Mouse (Mus musculus): Measurements from ENCODE around the gene Atp5h. TPM values are rescaled to one million over a fixed set of nuclear protein-coding genes. Genes with fewer than 3 reads are reported as not detected.

The Atp5h gene
- polyA plus RNA-seq, 1 experiment from 2014 or later = 961 TPM

GRCm38 (mm10) chr11:115371354-115371753 is 48.4 kb downstream of the Atp5h start:
- H3K4me3 ChIP-seq = no peak overlapping the region
- no peaks in the 10 kb centered on the region for H3K36me3 ChIP-seq
- H3K27me3 ChIP-seq (ENCODE audit: insufficient read depth, poor library complexity, severe bottlenecking) = peaks cover 98% of the 10 kb centered on the region
- no peaks in the 10 kb centered on the region for H3K9me3 ChIP-seq
- no peak for DNase-seq (ENCODE audit: low spot score)
- no peak overlapping the region for H3K27ac ChIP-seq
- H3K4me1 ChIP-seq (replicated peaks) = peaks cover 28% of the 10 kb centered on the region
- WGBS = 65% methylated on average over 8 of the region's 8 CpGs

- 65% methylated on average over 7 of the region's 7 CpGs for whole genome bisulfite sequencing
- no peak for DNase-seq (ENCODE audit: low spot score)
- no peak overlapping the region for H3K4me3 ChIP-seq
- peaks cover 98% of the 10 kb centered on the region for H3K27me3 ChIP-seq (ENCODE audit: insufficient read depth, poor library complexity, severe bottlenecking)
- H3K4me1 ChIP-seq (replicated peaks) = peaks cover 38% of the 10 kb centered on the region
- H3K27ac ChIP-seq = no peak overlapping the region
- no peaks in the 10 kb centered on the region for H3K9me3 ChIP-seq
- H3K36me3 ChIP-seq = no peaks in the 10 kb centered on the region
Measured at GRCm38 (mm10) chr11:115370368-115370767, 49.4 kb downstream of the Atp5h start.

- H3K27ac ChIP-seq = peak within 1 kb of the TSS; percentile 85
- H3K4me3 ChIP-seq = peak within 1 kb of the TSS; percentile 70
- H3K9me3 ChIP-seq = no peaks in the 10 kb centered on the region
- H3K4me1 ChIP-seq (replicated peaks) = peaks cover 36% of the 10 kb centered on the region
- no peaks in the 10 kb centered on the region for H3K36me3 ChIP-seq
- peaks cover 87% of the 10 kb centered on the region for H3K27me3 ChIP-seq (ENCODE audit: insufficient read depth, poor library complexity, severe bottlenecking)
- peak; percentile 82 for DNase-seq (ENCODE audit: low spot score)
- WGBS = under 1% methylated on average over 39 of the region's 39 CpGs
Measured at GRCm38 (mm10) chr11:115367395-115367944, 52.3 kb downstream of the Atp5h start, which contains the start of gene Hid1. Gene Hid1, minus strand, starts transcription at chr11:115367756.

- Histone ChIP-seq H3K9me3 (no peaks in the 10 kb centered on the region), H3K4me3 (peak overlapping the region; percentile 70), H3K27me3 (ENCODE audit: insufficient read depth, poor library complexity, severe bottlenecking) (peaks cover 81% of the 10 kb centered on the region), H3K27ac (peak overlapping the region; percentile 85), H3K36me3 (no peaks in the 10 kb centered on the region), H3K4me1 (replicated peaks) (peaks cover 36% of the 10 kb centered on the region)
- peak; percentile 52 for DNase-seq (ENCODE audit: low spot score)
- 3% methylated on average over 28 of the region's 28 CpGs for WGBS
Measured at GRCm38 (mm10) chr11:115366706-115367394, 52.9 kb downstream of the Atp5h start.

DNA sequence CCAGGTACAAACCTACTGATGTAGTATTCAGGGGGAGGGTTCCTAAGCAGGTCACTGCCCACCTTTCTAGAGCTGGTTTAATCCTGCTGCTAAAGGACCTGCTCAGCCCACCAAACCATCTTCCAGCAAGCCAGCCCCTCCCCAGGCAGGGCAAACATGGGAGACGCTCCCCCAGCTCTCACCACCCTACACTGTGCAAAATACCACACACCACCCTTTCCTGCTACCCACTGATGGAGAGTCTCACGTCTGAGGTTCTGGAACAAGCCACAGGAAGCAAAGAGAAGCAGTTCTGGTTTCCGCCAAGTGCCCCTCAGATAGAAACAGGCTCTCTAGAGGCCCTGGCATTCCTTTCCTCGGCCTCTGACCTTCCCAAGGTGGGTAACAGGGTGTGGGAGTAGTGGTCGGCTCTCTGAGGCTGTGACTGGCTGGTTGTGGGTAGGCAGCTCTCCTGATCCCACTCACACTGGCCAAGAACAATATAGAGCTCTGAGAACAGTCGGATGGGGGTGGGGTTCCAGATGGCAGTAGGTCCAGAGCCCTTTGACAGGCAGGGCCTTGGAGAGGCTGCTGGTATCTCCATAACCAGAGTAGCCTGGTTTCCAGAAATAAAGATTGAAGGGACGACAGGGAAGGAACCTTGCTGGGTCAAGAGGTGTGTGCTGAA is 53.6 kb downstream of the Atp5h start:
- peaks cover 74% of the 10 kb centered on the region for H3K27me3 ChIP-seq (ENCODE audit: insufficient read depth, poor library complexity, severe bottlenecking)
- peak overlapping the region; percentile 85; the same call in 1 of the 2 replicates for H3K27ac ChIP-seq
- no peak for DNase-seq (ENCODE audit: low spot score)

More for the DNA sequence above, 53.6 kb downstream of the Atp5h start:
- H3K9me3 ChIP-seq = no peaks in the 10 kb centered on the region
- H3K4me1 ChIP-seq (replicated peaks) = peaks cover 36% of the 10 kb centered on the region
- peak overlapping the region; percentile 70 for H3K4me3 ChIP-seq
- 46% methylated on average over 7 of the region's 7 CpGs for WGBS
- no peaks in the 10 kb centered on the region for H3K36me3 ChIP-seq

Other genes starting within 250 kb of the Atp5h start
- 6.9 and 10.6 TPM in 2 replicates for gene Tmem104, start 232.5 kb downstream of the Atp5h start, polyA plus RNA-seq (2016; fragmentation: Nextera tagmentation; extraction: Ambion mirVana)
- 18.7 and 24.3 TPM in 2 replicates for gene Nat9, start 232.1 kb downstream of the Atp5h start, polyA plus RNA-seq (2016; fragmentation: Nextera tagmentation; extraction: Ambion mirVana)
- gene Grin2c, start 152.7 kb downstream of the Atp5h start, polyA plus RNA-seq (2016; fragmentation: Nextera tagmentation; extraction: Ambion mirVana) = 0.14 and 0.18 TPM in 2 replicates
- gene Fdxr, start 142.9 kb downstream of the Atp5h start, polyA plus RNA-seq (2016; fragmentation: Nextera tagmentation; extraction: Ambion mirVana) = 17.7 TPM in 2 replicates
- gene Fads6, start 122.3 kb downstream of the Atp5h start, polyA plus RNA-seq (2016; fragmentation: Nextera tagmentation; extraction: Ambion mirVana) = 0.27 and 0.47 TPM in 2 replicates
- gene Otop2, start 112.8 kb downstream of the Atp5h start, polyA plus RNA-seq (2016; fragmentation: Nextera tagmentation; extraction: Ambion mirVana) = not detected in 2 replicates
- 0.10 TPM in 1 of 2 replicates, not detected in the other for gene Ush1g, start 97.9 kb downstream of the Atp5h start, polyA plus RNA-seq (2016; fragmentation: Nextera tagmentation; extraction: Ambion mirVana)
- 0.08 TPM in 1 of 2 replicates, not detected in the other for gene Otop3, start 85.2 kb downstream of the Atp5h start, polyA plus RNA-seq (2016; fragmentation: Nextera tagmentation; extraction: Ambion mirVana)
- 11.3 and 14.8 TPM in 2 replicates for gene Hid1, start 52.2 kb downstream of the Atp5h start, polyA plus RNA-seq (2016; fragmentation: Nextera tagmentation; extraction: Ambion mirVana)
- gene Cdr2l, start 38.0 kb downstream of the Atp5h start, polyA plus RNA-seq (2016; fragmentation: Nextera tagmentation; extraction: Ambion mirVana) = 16.1 and 21.4 TPM in 2 replicates
- gene Mrpl58, start 16.2 kb downstream of the Atp5h start, polyA plus RNA-seq (2016; fragmentation: Nextera tagmentation; extraction: Ambion mirVana) = 228 and 253 TPM in 2 replicates
- 15.0 and 20.1 TPM in 2 replicates for gene Kctd2, start 166 bp upstream of the Atp5h start, polyA plus RNA-seq (2016; fragmentation: Nextera tagmentation; extraction: Ambion mirVana)
- 0.08 and 0.16 TPM in 2 replicates for gene Trim80, start 20.6 kb upstream of the Atp5h start, polyA plus RNA-seq (2016; fragmentation: Nextera tagmentation; extraction: Ambion mirVana)
- not detected in 2 replicates for gene Slc16a5, start 42.5 kb upstream of the Atp5h start, polyA plus RNA-seq (2016; fragmentation: Nextera tagmentation; extraction: Ambion mirVana)
- gene Armc7, start 55.7 kb upstream of the Atp5h start, polyA plus RNA-seq (2016; fragmentation: Nextera tagmentation; extraction: Ambion mirVana) = 8.1 and 10.8 TPM in 2 replicates
- 93.3 and 98.0 TPM in 2 replicates for gene Nt5c, start 71.9 kb upstream of the Atp5h start, polyA plus RNA-seq (2016; fragmentation: Nextera tagmentation; extraction: Ambion mirVana)
- gene Jpt1, start 94.4 kb upstream of the Atp5h start, polyA plus RNA-seq (2016; fragmentation: Nextera tagmentation; extraction: Ambion mirVana) = 778 and 995 TPM in 2 replicates
- 1,372 and 1,467 TPM in 2 replicates for gene Sumo2, start 116.3 kb upstream of the Atp5h start, polyA plus RNA-seq (2016; fragmentation: Nextera tagmentation; extraction: Ambion mirVana)
- gene Nup85, start 144.5 kb upstream of the Atp5h start, polyA plus RNA-seq (2016; fragmentation: Nextera tagmentation; extraction: Ambion mirVana) = 192 and 243 TPM in 2 replicates
- 104 and 112 TPM in 2 replicates for gene Mrps7, start 184.0 kb upstream of the Atp5h start, polyA plus RNA-seq (2016; fragmentation: Nextera tagmentation; extraction: Ambion mirVana)
- 35.1 and 37.6 TPM in 2 replicates for gene Gga3, start 184.1 kb upstream of the Atp5h start, polyA plus RNA-seq (2016; fragmentation: Nextera tagmentation; extraction: Ambion mirVana)
- 16.3 and 20.6 TPM in 2 replicates for gene Mif4gd, start 193.0 kb upstream of the Atp5h start, polyA plus RNA-seq (2016; fragmentation: Nextera tagmentation; extraction: Ambion mirVana)
- gene Slc25a19, start 208.3 kb upstream of the Atp5h start, polyA plus RNA-seq (2016; fragmentation: Nextera tagmentation; extraction: Ambion mirVana) = 23.7 and 24.7 TPM in 2 replicates